Mouse (Mus musculus) E14TG2a.4 (cell line): ENCODE results near the gene Sys1.

Experiments
- H3K27me3 ChIP-seq: 2 replicates; pipeline ENCODE4 v1.6.1; 2014; ENCODE audit warnings: low read length, control low read depth; ENCODE audit not compliant: insufficient read depth
- H3K36me3 ChIP-seq: 2 replicates; pipeline ENCODE4 v1.6.1; 2014; ENCODE audit warnings: low read length, control low read depth; ENCODE audit not compliant: insufficient read depth
- H3K4me1 ChIP-seq: replicated peaks from 2 replicates; pipeline ENCODE4 v1.6.1; 2014; ENCODE audit warnings: low read depth, low read length, control low read depth
- H3K4me3 ChIP-seq: replicated peaks from 2 replicates; pipeline ENCODE4 v1.5.1; 2014; ENCODE audit warnings: mild to moderate bottlenecking, low read length
- H3K9me3 ChIP-seq: 2 replicates; pipeline ENCODE4 v1.6.1; 2014; ENCODE audit warnings: low read length, control low read depth
- CTCF ChIP-seq: conservative IDR thresholded peaks from 2 replicates; pipeline ENCODE4 v1.5.1; 2014; ENCODE audit warnings: low read length
- NANOG ChIP-seq: IDR thresholded peaks from 2 replicates; pipeline ENCODE4 v1.6.1; 2014; ENCODE audit warnings: borderline replicate concordance, low read length, mixed read lengths
- POU5F1 ChIP-seq: IDR thresholded peaks from 2 replicates; pipeline ENCODE4 v1.6.1; 2014; ENCODE audit warnings: low read length, borderline replicate concordance

The Sys1 gene

GRCm38 (mm10) chr2:164517485-164518221, 60.9 kb downstream of the Sys1 start:
- no peaks in the 10 kb centered on the region for H3K36me3 ChIP-seq
- H3K9me3 ChIP-seq: no peaks in the 10 kb centered on the region
- TF ChIP-seq CTCF (peak; percentile 99), POU5F1 (no peak)
- no peaks in the 10 kb centered on the region for H3K27me3 ChIP-seq
- H3K4me3 ChIP-seq: 0 out of 2 replicates have a peak overlapping the region, but pooled peaks have one; percentile 7
- peaks cover 44% of the 10 kb centered on the region for H3K4me1 ChIP-seq

- Histone ChIP-seq H3K27me3 (no peaks in the 10 kb centered on the region), H3K36me3 (no peaks in the 10 kb centered on the region), H3K4me3 (0 out of 2 replicates have a peak overlapping the region, but pooled peaks have one; percentile 7), H3K9me3 (peaks cover 8% of the 10 kb centered on the region), H3K4me1 (peaks cover 43% of the 10 kb centered on the region)
- no peak for TF ChIP-seq NANOG
- TF ChIP-seq CTCF: no peak
- no peak for TF ChIP-seq POU5F1
Measured at GRCm38 (mm10) chr2:164518266-164519170, 61.8 kb downstream of the Sys1 start.

- no peaks in the 10 kb centered on the region for H3K36me3 ChIP-seq
- H3K4me3 ChIP-seq: no peak overlapping the region
- TF ChIP-seq CTCF: no peak
- no peak for TF ChIP-seq POU5F1
- no peak for TF ChIP-seq NANOG
- H3K4me1 ChIP-seq: peaks cover 37% of the 10 kb centered on the region
- no peaks in the 10 kb centered on the region for H3K27me3 ChIP-seq
- peaks cover 10% of the 10 kb centered on the region for H3K9me3 ChIP-seq
Measured at GRCm38 (mm10) chr2:164519171-164519526, 62.4 kb downstream of the Sys1 start.

- Histone ChIP-seq H3K9me3 (peaks cover 26% of the 10 kb centered on the region), H3K4me3 (no peak overlapping the region)
- TF ChIP-seq NANOG (no peak), CTCF (peak; percentile 30; the same call in 1 of the 2 replicates)
Measured at GRCm38 (mm10) chr2:164520782-164521181, 64.0 kb downstream of the Sys1 start.

GRCm38 (mm10) chr2:164521841-164522240, 65.1 kb downstream of the Sys1 start:
- Histone ChIP-seq H3K27me3 (no peaks in the 10 kb centered on the region), H3K36me3 (no peaks in the 10 kb centered on the region), H3K4me1 (peaks cover 36% of the 10 kb centered on the region), H3K9me3 (peaks cover 37% of the 10 kb centered on the region), H3K4me3 (peak overlapping the region; percentile 55)
- TF ChIP-seq CTCF (no peak), NANOG (no peak), POU5F1 (no peak)

More at GRCm38 (mm10) chr2:164520782-164521181, 64.0 kb downstream of the Sys1 start:
- Histone ChIP-seq H3K27me3 (no peaks in the 10 kb centered on the region), H3K36me3 (no peaks in the 10 kb centered on the region), H3K4me1 (peaks cover 36% of the 10 kb centered on the region)

- Histone ChIP-seq H3K4me1 (peaks cover 36% of the 10 kb centered on the region), H3K9me3 (peaks cover 41% of the 10 kb centered on the region), H3K4me3 (peak overlapping the region; percentile 55), H3K36me3 (no peaks in the 10 kb centered on the region), H3K27me3 (no peaks in the 10 kb centered on the region)
- TF ChIP-seq NANOG (no peak), POU5F1 (no peak), CTCF (no peak)
Measured at GRCm38 (mm10) chr2:164522280-164522679, 65.5 kb downstream of the Sys1 start.

- no peaks in the 10 kb centered on the region for H3K27me3 ChIP-seq
- H3K36me3 ChIP-seq: no peaks in the 10 kb centered on the region
- no peak overlapping the region for H3K4me3 ChIP-seq
- TF ChIP-seq CTCF (no peak), NANOG (no peak), POU5F1 (no peak)
- peaks cover 49% of the 10 kb centered on the region for H3K9me3 ChIP-seq
- H3K4me1 ChIP-seq: peaks cover 32% of the 10 kb centered on the region
Measured at GRCm38 (mm10) chr2:164523301-164523773, 66.6 kb downstream of the Sys1 start.

- Histone ChIP-seq H3K4me3 (no peak overlapping the region), H3K36me3 (no peaks in the 10 kb centered on the region), H3K4me1 (peaks cover 19% of the 10 kb centered on the region), H3K27me3 (no peaks in the 10 kb centered on the region), H3K9me3 (peaks cover 41% of the 10 kb centered on the region)
- no peak for TF ChIP-seq NANOG
- no peak for TF ChIP-seq CTCF
- TF ChIP-seq POU5F1: no peak
Measured at GRCm38 (mm10) chr2:164528557-164528956, 71.8 kb downstream of the Sys1 start.
